Mouse (Mus musculus) bone marrow, adult 2 months (tissue): ENCODE data around the gene Cpped1. TPM values are rescaled to one million over a fixed set of nuclear protein-coding genes. Genes with fewer than 3 reads are reported as not detected.

Source experiments
- H3K27ac ChIP-seq: fragments of 200-500 bp; 2 replicates; pipeline ENCODE4 v1.5.1; 2012; ENCODE audit warnings: low read depth, mild to moderate bottlenecking, control low read depth, inconsistent platforms, low read length; ENCODE audit not compliant: control insufficient read depth, poor library complexity, insufficient read depth
- H3K4me1 ChIP-seq: fragments of 200-500 bp; 2 replicates; pipeline ENCODE4 v1.6.1; 2011; ENCODE audit warnings: low read length; ENCODE audit not compliant: control insufficient read depth, insufficient read depth
- H3K4me3 ChIP-seq: fragments of 200-500 bp; replicated peaks from 2 replicates; pipeline ENCODE3; 2011; ENCODE audit warnings: mild to moderate bottlenecking, low read depth, low read length, control low read depth; ENCODE audit not compliant: control insufficient read depth
- CTCF ChIP-seq: fragments of 200-500 bp; IDR thresholded peaks from 2 replicates; pipeline ENCODE4 v1.5.1; 2011; ENCODE audit warnings: low read length, control low read depth; ENCODE audit not compliant: control insufficient read depth, insufficient read depth
- POLR2A ChIP-seq: fragments of 200-500 bp; IDR thresholded peaks from 2 replicates; pipeline ENCODE4 v1.6.1; 2011; ENCODE audit warnings: low read depth, mild to moderate bottlenecking, control low read depth, low read length, borderline replicate concordance; ENCODE audit not compliant: control insufficient read depth
- WGBS: fragments of 180-500 bp; shearing (Covaris S2); methylation state at CpG from one replicate; pipeline ENCODE4 v1.1.7; 2018; 5-methylcytosine and 5-hydroxymethylcytosine counted together
- polyA plus RNA-seq: library from polyadenylated mRNA; stranded (reverse); fragments of >200 nt; gene quantifications from 2 replicates; pipeline ENCODE4 v1.2.4, GENCODE M21; 2011; ENCODE audit warnings: low replicate concordance; ENCODE audit not compliant: missing spikeins, insufficient read depth, insufficient read length

Gene Cpped1
- polyA plus RNA-seq, 1 experiment, result 6.7 TPM

GRCm38 (mm10) chr16:11873292-11873691 lies 36.0 kb downstream of the Cpped1 start:
- 74% methylated on average over 3 of the region's 3 CpGs for WGBS
- no peak overlapping the region for H3K27ac ChIP-seq
- H3K4me1 ChIP-seq, result no peaks in the 10 kb centered on the region; the same call in none of the 2 replicates
- H3K4me3 ChIP-seq, result no peak overlapping the region
- TF ChIP-seq POLR2A, result no peak
- TF ChIP-seq CTCF, result no peak

- no peak overlapping the region for H3K27ac ChIP-seq
- TF ChIP-seq POLR2A (no peak), CTCF (no peak)
- H3K4me1 ChIP-seq, result no peaks in the 10 kb centered on the region
- 80% methylated on average over 3 of the region's 3 CpGs for WGBS
- no peak overlapping the region for H3K4me3 ChIP-seq
Observed at GRCm38 (mm10) chr16:11868486-11868885, 40.8 kb downstream of the Cpped1 start.

- no peak overlapping the region for H3K27ac ChIP-seq
- no peak overlapping the region for H3K4me3 ChIP-seq
- WGBS, result 84% methylated on average over 8 of the region's 8 CpGs
- H3K4me1 ChIP-seq, result no peaks in the 10 kb centered on the region
- TF ChIP-seq POLR2A, result no peak
- no peak for TF ChIP-seq CTCF
Observed at GRCm38 (mm10) chr16:11852716-11853605, 56.3 kb downstream of the Cpped1 start.

GRCm38 (mm10) chr16:11848990-11849658 lies 60.1 kb downstream of the Cpped1 start:
- Histone ChIP-seq H3K4me1 (no peaks in the 10 kb centered on the region), H3K4me3 (no peak overlapping the region), H3K27ac (no peak overlapping the region)
- WGBS, result 67% methylated on average over 5 of the region's 5 CpGs
- TF ChIP-seq CTCF (no peak), POLR2A (no peak)

- Histone ChIP-seq H3K27ac (no peak overlapping the region), H3K4me3 (no peak overlapping the region), H3K4me1 (no peaks in the 10 kb centered on the region)
- 86% methylated on average over 5 of the region's 5 CpGs for WGBS
- TF ChIP-seq CTCF, result no peak
- no peak for TF ChIP-seq POLR2A
Observed at GRCm38 (mm10) chr16:11845309-11845708, 63.9 kb downstream of the Cpped1 start.

- H3K27ac ChIP-seq, result no peak overlapping the region
- no peak overlapping the region for H3K4me3 ChIP-seq
- TF ChIP-seq POLR2A, result no peak
- no peak for TF ChIP-seq CTCF
- 48% methylated on average over 2 of the region's 2 CpGs for WGBS
- H3K4me1 ChIP-seq, result no peaks in the 10 kb centered on the region
Observed at GRCm38 (mm10) chr16:11843441-11843840, 65.8 kb downstream of the Cpped1 start.

- Histone ChIP-seq H3K27ac (no peak overlapping the region), H3K4me1 (no peaks in the 10 kb centered on the region), H3K4me3 (no peak overlapping the region)
- TF ChIP-seq CTCF (no peak), POLR2A (no peak)
- WGBS, result 79% methylated on average over 1 of the region's 1 CpGs
Observed at GRCm38 (mm10) chr16:11833474-11833873, 75.8 kb downstream of the Cpped1 start.

- Histone ChIP-seq H3K27ac (no peak overlapping the region), H3K4me1 (no peaks in the 10 kb centered on the region; the same call in 1 of the 2 replicates), H3K4me3 (no peak overlapping the region)
- TF ChIP-seq POLR2A (no peak), CTCF (no peak)
- 93% methylated on average over 1 of the region's 1 CpGs for WGBS
Observed at GRCm38 (mm10) chr16:11828816-11829215, 80.4 kb downstream of the Cpped1 start.
